Mouse (Mus musculus) hindbrain, embryonic 15.5 days (tissue): Measurements from ENCODE around the gene Sft2d2. TPM values are rescaled to one million over a fixed set of nuclear protein-coding genes. Genes with fewer than 3 reads are reported as not detected.

Source experiments
- polyA plus RNA-seq: library from polyadenylated mRNA; unstranded; fragments of >200 nt; fragmentation: Nextera tagmentation; extraction: Ambion mirVana; gene quantifications from 2 replicates; pipeline ENCODE4 v1.2.1, GENCODE M21; 2015

The Sft2d2 gene
- polyA plus RNA-seq, 1 experiment from 2014 or later, result 7.3 TPM

Other genes with a start within 250 kb of the Sft2d2 start
- not detected in 2 replicates for gene Tbx19, start 33.7 kb downstream of the Sft2d2 start, polyA plus RNA-seq
- gene Tiprl, start 42.6 kb upstream of the Sft2d2 start, polyA plus RNA-seq, result 125 and 134 TPM in 2 replicates
- gene Gpr161, start 101.4 kb upstream of the Sft2d2 start, polyA plus RNA-seq, result 3.0 and 3.1 TPM in 2 replicates